Mouse (Mus musculus) frontal cortex, postnatal 25 days (tissue): ENCODE measurements around the gene Rfesd.

ENCODE experiments used
- DNase-seq, 2 experiments: peaks; one replicate each; pipeline ENCODE4 v3.0.0; 2022; ENCODE audit warnings: low spot score in 2 of 2

Gene Rfesd

DNA sequence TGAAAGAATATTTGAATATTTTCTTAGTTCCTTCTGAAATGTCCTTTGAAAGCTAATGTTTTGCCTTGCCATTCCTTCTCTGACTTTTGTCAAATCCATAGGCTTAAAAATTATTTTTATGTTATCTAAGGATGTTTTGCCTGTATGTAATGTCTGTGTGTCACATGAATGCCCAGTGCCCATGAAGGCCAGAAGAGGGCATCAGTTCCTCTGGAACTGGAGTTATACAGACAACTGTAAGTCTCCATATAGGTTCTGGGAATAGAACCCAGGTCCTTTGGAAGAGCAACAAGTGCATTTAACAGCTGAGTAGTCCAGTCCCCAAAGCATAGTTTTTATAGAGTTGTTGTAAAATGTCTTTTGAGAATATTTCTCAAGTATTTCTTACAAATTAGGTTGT lies 36.6 kb downstream of the Rfesd start:
- no peak for DNase-seq

DNA sequence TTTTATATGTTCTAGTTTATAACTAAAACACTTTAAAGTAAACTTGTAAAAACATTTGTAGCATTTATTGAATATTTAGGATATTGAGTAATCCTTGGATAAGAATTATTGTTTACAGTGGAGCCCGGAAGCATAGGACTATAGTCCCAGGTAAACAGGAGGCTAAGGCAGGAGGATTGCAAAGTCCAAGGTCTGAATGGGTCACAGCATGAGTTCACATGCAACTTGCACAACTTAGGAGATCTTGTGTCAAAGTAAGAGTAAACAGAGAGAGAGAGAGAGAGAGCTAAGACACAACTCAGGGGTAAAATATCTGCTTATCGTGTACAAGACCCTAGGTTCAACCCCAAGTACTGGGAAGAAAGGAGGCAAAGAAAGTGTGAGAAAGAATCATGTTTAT lies 41.9 kb downstream of the Rfesd start:
- no peak for DNase-seq

DNA sequence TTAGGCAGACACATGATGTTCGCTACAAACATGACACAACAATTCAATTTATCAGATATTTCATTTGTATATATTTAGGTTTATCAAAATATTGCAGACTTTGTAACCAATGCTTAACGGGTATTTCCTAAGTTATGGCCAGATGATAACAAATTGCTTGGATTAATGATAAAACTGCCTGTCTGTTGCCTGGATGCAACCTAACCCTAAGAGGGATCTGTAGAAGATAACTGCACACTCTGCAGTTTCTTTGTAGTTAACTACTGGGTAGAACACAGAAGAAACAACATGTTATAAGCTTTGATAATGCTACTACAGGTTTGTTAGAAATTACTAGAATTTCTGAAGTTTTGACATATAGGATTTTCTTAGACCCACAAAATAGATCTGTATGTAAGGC lies 42.3 kb downstream of the Rfesd start:
- DNase-seq: no peak

DNA sequence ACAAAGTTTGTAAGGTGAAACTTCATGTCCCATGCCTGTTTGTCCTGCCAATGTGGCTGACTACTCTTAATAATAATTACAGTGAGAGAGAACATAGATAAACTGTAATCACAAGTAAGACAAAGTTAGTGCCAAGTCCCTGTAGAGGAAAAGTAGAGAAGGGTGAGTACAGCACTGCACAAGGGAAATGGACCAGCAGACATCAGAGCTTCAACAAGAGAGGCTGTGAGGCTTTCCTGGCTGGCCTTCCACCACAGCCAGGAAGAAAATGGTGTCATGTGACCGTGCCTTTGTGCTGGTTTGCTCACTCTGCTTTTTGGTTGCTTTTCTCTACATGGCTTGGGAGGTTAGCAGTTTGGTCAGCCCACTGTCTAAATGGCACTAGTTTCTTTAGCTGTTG lies 42.9 kb downstream of the Rfesd start:
- no peak for DNase-seq

DNA sequence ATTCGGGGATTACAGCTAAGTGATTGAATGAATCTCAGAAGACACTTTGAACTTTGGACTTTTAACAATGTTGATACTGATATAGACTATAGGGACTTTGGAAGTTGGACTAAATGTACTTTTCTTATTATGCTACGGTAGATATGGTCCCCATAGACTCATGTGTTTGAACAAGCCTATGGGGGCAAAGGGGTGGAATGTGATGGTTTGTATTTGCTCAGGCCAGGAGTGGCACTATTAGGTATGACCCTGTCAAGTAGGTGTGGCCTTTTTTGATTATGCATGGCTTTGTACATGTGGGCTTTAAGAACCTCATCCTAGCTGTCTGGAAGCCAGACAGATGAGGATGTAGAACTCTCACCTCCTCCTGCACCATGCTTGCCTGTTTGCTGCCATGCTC lies 44.0 kb downstream of the Rfesd start:
- DNase-seq: no peak

DNA sequence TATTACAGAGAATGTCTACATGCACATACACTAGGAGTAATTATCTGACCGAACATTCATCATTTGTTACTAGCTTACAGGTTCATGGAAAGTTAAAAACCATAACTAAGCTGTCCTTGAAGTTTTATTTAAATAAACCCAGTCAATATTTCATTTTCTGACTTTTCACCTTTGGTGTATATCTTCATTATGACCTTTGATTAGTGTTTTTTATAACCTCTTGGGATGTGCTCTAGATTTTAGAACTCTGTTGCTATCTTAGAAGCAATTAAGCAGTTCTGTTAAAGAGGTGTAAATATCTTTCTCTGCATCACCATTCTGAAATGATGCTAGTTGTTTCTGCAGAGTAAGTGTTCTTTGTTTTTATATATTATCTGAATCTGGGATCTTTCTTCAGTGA lies 51.7 kb downstream of the Rfesd start, which contains the start of gene Spata9:
Gene Spata9 (plus strand): TSS at position 301 of the 400 bp plus-strand sequence.
- DNase-seq: no peak

DNA sequence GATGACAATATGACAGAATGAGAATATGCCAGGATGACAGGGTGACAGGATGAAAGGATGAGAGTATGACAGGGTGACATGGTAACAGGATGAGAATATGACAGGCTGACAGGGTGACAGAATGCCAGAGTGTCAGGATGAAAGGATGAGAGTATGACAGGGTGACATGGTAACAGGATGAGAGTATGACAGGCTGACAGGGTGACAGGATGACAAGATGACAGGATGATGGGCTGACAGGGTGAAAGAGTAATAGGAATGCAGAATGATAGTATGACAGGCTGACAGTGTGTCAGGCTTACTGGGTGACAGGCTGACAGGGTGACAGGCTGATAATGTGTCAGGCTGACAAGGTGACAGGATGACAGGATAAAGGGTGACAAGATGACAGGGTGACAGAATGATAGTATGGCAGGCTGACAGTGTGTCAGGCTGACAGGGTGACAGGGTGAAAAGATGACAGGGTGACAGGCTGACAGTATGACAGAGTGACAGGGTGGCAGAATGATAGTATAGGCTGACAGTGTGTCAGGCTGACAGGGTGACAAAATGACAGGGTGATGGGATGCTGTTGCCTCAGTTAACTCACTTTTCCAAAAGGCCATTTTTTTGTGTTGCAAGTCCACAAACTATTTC lies 63.0 kb downstream of the Rfesd start:
- no peak for DNase-seq
